Mouse (Mus musculus) kidney, adult 2 months (tissue): ENCODE measurements around the gene Ncmap.

Experiments
- CTCF ChIP-seq: fragments of 200-500 bp; conservative IDR thresholded peaks from 2 replicates; pipeline ENCODE4 v1.5.1; 2011; ENCODE audit warnings: low read depth, mild to moderate bottlenecking, control low read depth, low read length, moderate library complexity, mixed read lengths; ENCODE audit not compliant: insufficient read depth, insufficient read length
- POLR2A ChIP-seq: fragments of 200-500 bp; IDR thresholded peaks from one replicate; pipeline ENCODE4 v1.6.1; 2011; ENCODE audit warnings: low read depth, low read length, control low read depth

DNA sequence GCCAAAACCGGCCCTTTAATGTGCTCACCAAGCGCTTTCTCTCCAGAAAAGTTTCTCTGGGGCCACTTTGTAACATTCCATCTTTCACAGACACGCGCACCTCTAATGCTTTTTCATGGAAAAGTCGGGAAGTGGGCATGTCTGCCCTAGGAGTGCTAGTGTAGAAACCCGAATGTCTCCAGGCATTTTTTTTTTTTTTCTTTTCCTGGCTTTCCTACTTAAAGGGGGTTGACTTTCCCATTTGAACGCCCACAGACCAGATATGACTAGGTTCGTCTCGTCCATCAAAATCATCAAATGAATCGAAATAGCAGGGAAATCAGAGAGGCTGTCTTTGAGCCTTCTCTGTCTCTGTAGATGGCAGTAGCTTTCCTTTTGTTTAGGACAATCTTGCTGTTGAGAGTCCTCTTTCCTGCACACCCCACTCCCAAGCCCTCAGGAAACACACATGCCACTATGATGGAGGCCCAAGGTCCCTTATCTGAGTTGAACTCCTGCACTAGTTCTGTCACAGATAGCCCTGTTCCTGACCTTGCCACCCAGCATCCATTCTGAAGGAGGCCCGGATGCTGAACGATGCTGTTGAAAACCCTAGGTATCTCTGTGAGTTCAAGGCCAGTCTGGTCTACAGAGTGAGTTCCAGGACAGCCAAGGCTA lies 44.1 kb downstream of the Ncmap start:
- TF ChIP-seq CTCF (no peak), POLR2A (no peak)
